Comparison of ENCODE assay signal across 34 mouse cellular contexts in the genomic region with DNA sequence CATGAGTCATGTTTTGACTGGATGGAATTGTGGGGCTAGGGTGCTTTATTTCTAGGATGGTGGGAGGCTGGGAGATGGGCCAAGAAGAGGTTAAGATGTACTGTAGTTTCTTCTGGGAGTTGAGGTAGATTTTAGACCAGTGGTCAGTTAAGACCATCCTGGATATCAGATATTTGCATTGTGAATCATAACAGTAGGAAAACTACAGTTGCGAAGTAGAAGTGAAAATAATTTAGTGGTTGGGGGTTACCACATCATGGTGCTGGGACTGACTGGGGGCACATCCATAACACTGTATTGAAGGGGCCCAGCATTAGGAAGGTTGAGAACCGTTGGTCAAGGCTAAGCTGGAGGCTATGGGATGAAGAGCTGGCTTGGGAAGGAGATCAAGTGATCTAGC.
"Had no signal": no experiment of that assay in that cellular context is flagged by ENCODE, and none has a peak within 500 bp of the region (broad histone marks: within the 10 kb centered on the region; RNA-seq: fewer than 3 reads in every experiment).

No protein-coding gene starts in this region.

- H3K4me2 ChIP-seq: heart, embryonic 11.5 days; heart, embryonic 12.5 days; heart, embryonic 13.5 days; heart, embryonic 15.5 days; hindbrain, embryonic 12.5 days; hindbrain, embryonic 13.5 days; hindbrain, embryonic 14.5 days; hindbrain, embryonic 15.5 days; intestine, embryonic 15.5 days; kidney, embryonic 15.5 days had no signal

- H3K9ac ChIP-seq: heart, embryonic 12.5 days; heart, embryonic 13.5 days; heart, embryonic 15.5 days; hindbrain, embryonic 12.5 days; hindbrain, embryonic 13.5 days; hindbrain, embryonic 14.5 days; hindbrain, embryonic 15.5 days; intestine, embryonic 15.5 days; kidney, embryonic 15.5 days had no signal

- H3K36me3 ChIP-seq: heart, embryonic 10.5 days; heart, embryonic 12.5 days; heart, embryonic 13.5 days; heart, embryonic 15.5 days; hindbrain, embryonic 12.5 days; hindbrain, embryonic 13.5 days; hindbrain, embryonic 15.5 days; intestine, embryonic 15.5 days; kidney, embryonic 15.5 days had no signal

- H3K9me3 ChIP-seq: heart, embryonic 10.5 days; heart, embryonic 12.5 days; heart, embryonic 13.5 days; heart, embryonic 15.5 days; hindbrain, embryonic 12.5 days; hindbrain, embryonic 13.5 days; hindbrain, embryonic 15.5 days; intestine, embryonic 15.5 days; kidney, embryonic 15.5 days had no signal

- H3K27me3 ChIP-seq: heart, embryonic 12.5 days; heart, embryonic 13.5 days; heart, embryonic 15.5 days; hindbrain, embryonic 12.5 days; hindbrain, embryonic 13.5 days; hindbrain, embryonic 15.5 days; intestine, embryonic 15.5 days; kidney, embryonic 15.5 days had no signal

- DNase-seq: heart, postnatal 10 days; heart, postnatal 14 days; heart, postnatal 4 days; kidney, adult 11 months; kidney, adult 18-20 months; kidney, adult 2 months; kidney, adult 8-10 months; kidney, adult 9 months; kidney, postnatal 10 days; kidney, postnatal 14 days; kidney, postnatal 25 days; kidney, postnatal 36 days; kidney, postnatal 4 days; layer of hippocampus, adult 9-11 months; layer of hippocampus, postnatal 36 days had no signal

- ATAC-seq: hindbrain, embryonic 16.5 days; hindbrain, postnatal 0 days; inflammation-experienced regulatory T-cells, adult 6 months; intestine, embryonic 15.5 days; intestine, embryonic 16.5 days; intestine, postnatal 0 days had no signal

- H3K4me3 ChIP-seq: heart, embryonic 10.5 days; heart, embryonic 12.5 days; heart, embryonic 13.5 days; heart, embryonic 15.5 days; hindbrain, embryonic 12.5 days; hindbrain, embryonic 13.5 days; hindbrain, embryonic 15.5 days; intestine, embryonic 15.5 days; kidney, embryonic 15.5 days; layer of hippocampus, adult 2 months; left cerebral cortex, adult 2 months had no signal

- H3K27ac ChIP-seq: heart, embryonic 10.5 days; heart, embryonic 13.5 days; heart, embryonic 15.5 days; hindbrain, embryonic 12.5 days; hindbrain, embryonic 13.5 days; hindbrain, embryonic 14.5 days; hindbrain, embryonic 15.5 days; hindbrain, postnatal 0 days; intestine, embryonic 15.5 days; kidney, embryonic 15.5 days; kidney, postnatal 0 days; layer of hippocampus, adult 2 months; left cerebral cortex, adult 2 months had no signal
